Mouse (Mus musculus): ENCODE measurements at regions not wholly inside any gene's neighbourhood (a gene's known extent, or its start where the extent isn't known, plus 50 kb on each side); places are given as distances from the start of the nearest gene placed in this dataset.
A peak's percentile ranks its signal among the peaks of the same experiment; 100 is the strongest.
"Not testable (repeated sequence)": the region's sequence is repeated elsewhere in the genome, so short reads cannot be mapped to it uniquely, and the experiment has no call there.

- DNase-seq (ENCODE audit: low spot score in 2 of 2), result no peak
Measured at GRCm38 (mm10) chr13:99128979-99129378, 55.6 kb upstream of the Zfp366 start.

GRCm38 (mm10) chr13:99128284-99128691 lies 56.3 kb upstream of the Zfp366 start:
- no peak for DNase-seq (ENCODE audit: low spot score in 2 of 2)

GRCm38 (mm10) chr13:99127716-99128115 lies 56.9 kb upstream of the Zfp366 start:
- DNase-seq (ENCODE audit: low spot score in 2 of 2), result no peak

GRCm38 (mm10) chr13:99126971-99127370 lies 57.7 kb upstream of the Zfp366 start:
- not testable (repeated sequence) for DNase-seq (ENCODE audit: low spot score in 2 of 2)

- DNase-seq (ENCODE audit: low spot score in 2 of 2), result no peak
Measured at GRCm38 (mm10) chr13:99126538-99126937, 58.1 kb upstream of the Zfp366 start.

- no peak for DNase-seq (ENCODE audit: low spot score in 2 of 2)
Measured at GRCm38 (mm10) chr13:99125946-99126345, 58.7 kb upstream of the Zfp366 start.

GRCm38 (mm10) chr13:99124894-99125570 lies 59.6 kb upstream of the Zfp366 start:
- DNase-seq (ENCODE audit: low spot score in 2 of 2), result no peak

GRCm38 (mm10) chr13:99124141-99124540 lies 60.5 kb upstream of the Zfp366 start:
- no peak for DNase-seq (ENCODE audit: low spot score in 2 of 2)

GRCm38 (mm10) chr13:99123476-99124140 lies 61.0 kb upstream of the Zfp366 start:
- no peak for DNase-seq (ENCODE audit: low spot score in 2 of 2)

GRCm38 (mm10) chr13:99122539-99122938 lies 62.1 kb upstream of the Zfp366 start:
- not testable (repeated sequence) for DNase-seq (ENCODE audit: low spot score in 2 of 2)

DNA sequence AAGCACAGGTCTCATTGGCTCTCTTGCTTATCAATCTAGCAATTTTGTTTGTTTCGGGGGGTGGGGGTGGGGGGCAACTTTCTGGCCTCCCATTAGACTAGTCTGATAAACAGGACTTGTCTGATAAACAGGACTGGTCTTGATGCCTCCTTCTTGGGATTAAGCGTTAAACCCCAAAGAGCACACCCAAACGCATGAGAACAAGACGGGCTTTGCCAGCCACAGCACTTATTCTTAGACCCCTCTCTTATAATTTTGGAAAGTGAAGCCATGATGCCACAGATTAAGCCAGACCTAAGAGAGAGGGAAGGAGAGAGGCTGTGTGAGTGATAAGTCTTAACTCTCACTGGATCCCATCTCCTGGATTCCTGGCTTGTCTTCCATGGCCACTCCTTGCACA lies 63.5 kb upstream of the Zfp366 start:
- DNase-seq (ENCODE audit: low spot score in 2 of 2), result no peak

DNA sequence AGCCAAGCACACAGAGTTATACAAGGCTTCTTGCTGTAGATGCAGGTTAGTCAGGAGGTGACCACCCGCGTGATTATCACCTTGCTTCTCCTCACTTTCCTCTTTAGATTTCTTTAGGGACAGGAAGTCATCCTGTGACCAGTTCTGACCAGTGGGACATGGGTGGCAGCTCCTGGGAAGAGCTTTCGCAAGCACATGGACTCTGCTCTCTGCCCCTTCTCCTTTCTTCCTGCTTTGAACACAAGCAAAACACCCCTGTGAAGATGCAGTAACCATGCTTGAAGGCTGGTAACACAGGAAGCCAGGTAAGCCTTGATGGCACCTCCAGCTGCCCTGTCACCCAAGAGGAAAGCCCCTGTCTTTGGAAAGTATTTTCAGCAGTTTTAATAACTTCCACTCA lies 64.7 kb upstream of the Zfp366 start:
- DNase-seq (ENCODE audit: low spot score in 2 of 2), result no peak

GRCm38 (mm10) chr13:99118901-99119300 lies 65.7 kb upstream of the Zfp366 start:
- no peak for DNase-seq (ENCODE audit: low spot score in 2 of 2)

DNA sequence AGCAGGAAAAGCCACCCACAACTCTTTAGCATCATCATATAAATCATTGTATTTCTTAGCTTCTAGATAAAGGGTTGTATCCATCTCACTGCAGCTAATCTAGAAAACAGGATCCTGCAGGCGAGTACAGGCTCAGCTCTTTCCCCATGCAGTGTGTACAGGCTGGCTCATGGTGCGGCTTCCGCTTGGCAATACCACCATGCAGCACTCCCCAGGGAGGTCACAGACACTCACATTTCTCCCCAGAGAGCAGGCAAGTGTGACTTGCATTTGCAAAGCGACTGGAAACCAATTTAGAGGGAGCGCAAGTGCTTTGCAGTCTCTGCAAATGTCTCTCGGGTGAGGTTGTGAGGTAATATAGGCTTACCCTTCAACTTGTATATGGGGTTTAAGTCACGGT lies 69.1 kb upstream of the Zfp366 start:
- no peak for DNase-seq (ENCODE audit: low spot score in 2 of 2)

- no peak for DNase-seq (ENCODE audit: low spot score in 2 of 2)
Measured at GRCm38 (mm10) chr13:99114565-99114964, 70.1 kb upstream of the Zfp366 start.

DNA sequence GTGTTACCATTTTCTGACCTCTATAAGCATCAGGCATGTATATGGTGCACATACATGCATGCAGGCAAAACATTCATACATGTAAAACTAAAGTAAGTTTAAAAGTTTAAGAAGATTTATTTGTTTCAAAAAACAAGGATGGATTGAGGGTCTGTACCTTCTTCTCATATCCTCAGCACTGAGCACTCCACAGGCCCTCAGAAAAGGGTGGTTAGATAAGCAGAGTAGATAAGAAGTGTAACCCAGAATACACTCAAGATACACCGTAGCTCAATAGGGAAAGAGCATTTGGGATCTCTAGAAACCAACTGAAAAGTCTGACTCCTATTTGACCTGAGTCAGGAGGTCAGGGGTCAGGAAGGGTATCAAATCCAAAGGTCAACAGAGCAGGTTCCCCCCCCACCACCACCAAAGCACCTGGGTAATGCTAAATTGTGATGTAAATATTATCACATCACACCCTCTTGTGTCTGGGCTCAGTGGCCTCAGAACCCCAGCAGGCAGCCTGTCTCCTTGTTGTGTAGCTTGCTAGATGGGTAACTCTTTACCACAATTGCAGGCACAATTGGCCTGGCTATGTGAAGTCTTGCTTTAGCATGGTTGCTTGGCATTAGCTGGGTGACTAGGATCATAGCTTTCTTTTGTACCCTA lies 72.8 kb upstream of the Zfp366 start:
- DNase-seq (ENCODE audit: low spot score in 2 of 2), result no peak

DNA sequence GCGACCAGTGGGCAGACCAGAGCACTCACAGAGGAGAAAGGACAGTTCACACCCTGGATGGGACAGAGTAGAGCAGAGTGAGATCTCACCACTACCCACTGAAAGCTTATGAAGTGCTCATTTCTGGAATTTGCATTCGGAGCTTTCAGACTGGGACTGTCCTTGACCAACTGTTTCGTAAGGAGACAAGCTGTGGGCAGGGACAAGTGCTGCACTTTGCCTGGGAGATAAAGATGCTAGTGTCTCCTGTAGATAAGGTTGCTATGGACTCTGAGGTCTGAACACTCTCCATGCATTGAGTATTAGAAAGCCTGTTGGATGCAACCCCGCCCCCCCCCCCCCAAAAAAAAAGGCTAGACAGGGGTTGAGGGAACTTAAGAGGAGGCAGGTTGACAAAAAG lies 76.6 kb upstream of the Zfp366 start:
- DNase-seq (ENCODE audit: low spot score in 2 of 2), result no peak

DNA sequence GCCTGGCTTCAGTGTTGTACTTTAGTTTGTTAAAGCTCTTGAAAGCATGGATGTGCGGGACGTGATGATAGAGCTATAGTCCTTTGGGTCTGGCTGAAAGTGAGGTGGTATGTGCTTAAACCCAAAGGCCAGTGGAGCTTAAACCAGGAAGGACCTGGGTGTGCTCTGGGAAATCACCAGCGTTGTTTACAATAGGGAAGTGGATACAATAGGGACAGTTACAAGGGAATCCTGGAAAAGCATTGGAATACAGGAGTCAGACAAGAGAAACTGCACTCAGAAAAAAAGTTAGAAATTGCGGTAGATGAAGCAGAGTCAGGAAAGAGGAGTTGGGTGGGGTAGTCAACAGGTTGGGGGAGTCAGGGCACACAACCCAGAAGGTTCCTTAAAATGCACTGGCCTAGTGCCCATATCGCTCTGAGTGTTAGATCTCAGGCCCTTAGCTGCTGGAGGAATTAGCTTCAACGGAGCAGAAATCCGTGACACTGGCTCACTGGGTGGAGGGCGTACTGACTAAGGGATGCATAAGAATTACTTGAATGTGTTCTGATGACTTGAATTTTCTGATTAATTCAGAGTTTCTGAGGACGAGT lies 82.4 kb upstream of the Zfp366 start:
- DNase-seq (ENCODE audit: low spot score in 2 of 2), result no peak

- peak; percentile 72 to 87 for DNase-seq (ENCODE audit: low spot score in 2 of 2)
Measured at GRCm38 (mm10) chr13:99100430-99101409, 83.9 kb upstream of the Zfp366 start.

DNA sequence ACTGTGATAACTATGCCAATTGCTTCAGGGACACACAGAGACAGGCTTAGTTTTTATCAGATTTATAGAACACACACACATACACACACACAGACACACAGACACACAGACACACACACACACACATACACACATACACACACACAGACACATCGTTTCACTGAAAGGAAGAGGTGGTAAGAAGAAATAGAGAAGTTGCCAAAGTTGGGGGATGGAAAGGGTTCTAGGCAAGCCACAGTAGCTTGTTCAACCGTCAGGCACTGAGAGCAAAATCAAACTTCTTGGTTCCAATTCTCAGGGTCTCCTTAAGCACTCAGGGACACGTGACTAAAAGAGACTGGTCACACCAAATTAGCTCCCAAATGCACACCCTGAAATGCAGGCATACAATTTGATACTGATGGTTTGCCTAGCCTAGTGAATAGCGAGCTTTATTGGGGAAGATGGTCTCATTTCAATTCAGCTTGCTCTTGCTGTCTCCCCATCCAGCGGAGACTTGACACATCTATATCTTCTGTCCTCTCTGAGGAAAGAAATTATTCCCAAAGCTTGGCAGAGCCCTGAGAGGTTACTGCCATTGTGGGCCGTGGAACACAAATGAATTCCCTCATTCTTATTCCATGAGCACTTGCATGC lies 84.7 kb upstream of the Zfp366 start:
- DNase-seq (ENCODE audit: low spot score in 2 of 2), result peak in 1 of 2 experiments; percentile 56

Measured in layer of hippocampus, postnatal 14 days (tissue).